Mouse (Mus musculus) limb, embryonic 10.5 days (tissue): ENCODE measurements around the gene Cryba1. TPM values are rescaled to one million over a fixed set of nuclear protein-coding genes. Genes with fewer than 3 reads are reported as not detected.

Experiments used
- DNase-seq: peaks from one replicate; pipeline ENCODE4 v3.0.0-alpha.2; 2017; ENCODE audit warnings: low spot score
- H3K27ac ChIP-seq: fragments of 300-500 bp; sonication (generic); 2 replicates; pipeline ENCODE4 v1.5.1; 2016; ENCODE audit warnings: mild to moderate bottlenecking
- H3K27me3 ChIP-seq: fragments of 300-500 bp; sonication (generic); 2 replicates; pipeline ENCODE4 v1.6.1; 2016; ENCODE audit warnings: low read depth, mild to moderate bottlenecking; ENCODE audit not compliant: poor library complexity, severe bottlenecking
- H3K36me3 ChIP-seq: fragments of 300-500 bp; sonication (generic); 2 replicates; pipeline ENCODE4 v1.6.1; 2016; ENCODE audit warnings: mild to moderate bottlenecking, moderate library complexity
- H3K4me1 ChIP-seq: fragments of 300-500 bp; sonication (generic); 2 replicates; pipeline ENCODE4 v1.6.1; 2016
- H3K4me3 ChIP-seq: fragments of 300-500 bp; sonication (generic); 2 replicates; pipeline ENCODE4 v1.5.1; 2016; ENCODE audit warnings: mild to moderate bottlenecking, moderate library complexity
- H3K9me3 ChIP-seq: fragments of 300-500 bp; sonication (generic); replicated peaks from 2 replicates; pipeline ENCODE4 v1.6.1; 2016; ENCODE audit warnings: mild to moderate bottlenecking
- WGBS: fragments of 180-500 bp; shearing (Covaris S2); methylation state at CpG from one replicate; pipeline ENCODE4 v1.1.7; 2016; 5-methylcytosine and 5-hydroxymethylcytosine counted together
- polyA plus RNA-seq: library from polyadenylated mRNA; unstranded; fragments of >200 nt; fragmentation: Nextera tagmentation; extraction: Ambion mirVana; gene quantifications from 2 replicates; pipeline ENCODE4 v1.2.1, GENCODE M21; 2016

The Cryba1 gene
- polyA plus RNA-seq, 1 experiment from 2014 or later, result not detected

DNA sequence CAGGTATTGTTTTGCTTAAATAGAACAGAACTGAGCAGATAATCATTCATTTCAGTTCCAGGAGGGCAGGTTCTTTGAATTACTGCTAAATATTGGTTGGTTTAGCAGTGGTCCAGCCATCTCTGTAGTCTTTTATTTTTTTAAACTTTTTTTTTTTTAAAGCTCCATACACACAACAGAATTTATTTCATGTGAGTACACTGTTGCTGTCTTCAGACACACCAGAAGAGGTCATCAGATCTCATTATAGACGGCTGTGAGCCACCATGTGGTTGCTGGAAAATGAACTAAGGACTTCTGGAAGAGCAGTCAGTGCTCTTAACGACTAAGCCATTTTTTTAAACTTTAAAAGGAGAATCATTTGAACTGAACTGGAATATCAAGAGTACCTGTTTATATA lies 27.9 kb downstream of the Cryba1 start:
- Histone ChIP-seq H3K27me3 (no peaks in the 10 kb centered on the region), H3K9me3 (no peaks in the 10 kb centered on the region), H3K27ac (no peak overlapping the region), H3K4me1 (no peaks in the 10 kb centered on the region), H3K36me3 (peaks cover 97% of the 10 kb centered on the region), H3K4me3 (no peak overlapping the region)
- 85% methylated on average over 2 of the region's 2 CpGs for WGBS
- DNase-seq, result no peak

- H3K36me3 ChIP-seq, result peaks cover 94% of the 10 kb centered on the region
- H3K4me3 ChIP-seq, result no peak overlapping the region
- no peaks in the 10 kb centered on the region for H3K9me3 ChIP-seq
- DNase-seq, result no peak
- WGBS, result 95% methylated on average over 3 of the region's 3 CpGs
- no peak overlapping the region for H3K27ac ChIP-seq
- H3K4me1 ChIP-seq, result peaks cover 7% of the 10 kb centered on the region
- H3K27me3 ChIP-seq, result no peaks in the 10 kb centered on the region
Observed at GRCm38 (mm10) chr11:77693026-77693425, 32.1 kb downstream of the Cryba1 start.

DNA sequence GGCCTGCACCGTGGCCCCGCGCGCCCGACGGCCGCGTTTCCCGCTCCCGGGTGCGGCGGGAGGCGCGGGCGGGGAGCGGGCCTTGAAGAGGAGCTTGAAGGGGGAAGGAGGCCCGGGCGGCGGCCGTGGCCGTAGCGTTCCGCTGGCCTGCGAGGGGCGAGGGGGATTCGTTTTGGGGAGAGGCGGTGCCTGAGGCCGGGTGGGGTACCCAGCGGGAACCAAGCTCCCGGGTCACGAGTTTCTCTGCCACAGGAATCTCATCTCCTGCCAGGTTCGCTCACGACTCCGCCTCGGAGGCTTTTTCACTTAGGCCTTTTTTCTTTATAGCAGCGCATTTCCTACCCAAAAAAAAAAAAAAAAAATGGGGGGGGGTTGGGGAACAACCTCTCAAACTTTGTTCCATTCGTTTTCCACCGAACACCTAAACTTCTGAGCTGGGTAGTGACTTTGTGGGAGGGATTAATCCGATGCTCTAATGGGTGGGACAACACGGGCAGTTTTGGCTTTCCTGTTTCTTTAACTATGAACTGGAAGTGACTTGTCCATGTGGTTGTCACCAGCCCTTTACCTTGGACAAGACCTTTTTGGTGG lies 37.4 kb downstream of the Cryba1 start:
- Histone ChIP-seq H3K27me3 (no peaks in the 10 kb centered on the region), H3K27ac (peak overlapping the region; percentile 99), H3K4me1 (peaks cover 9% of the 10 kb centered on the region), H3K36me3 (peaks cover 42% of the 10 kb centered on the region), H3K4me3 (peak overlapping the region; percentile 97), H3K9me3 (no peaks in the 10 kb centered on the region)
- DNase-seq, result peak; percentile 72
- WGBS, result 0% methylated on average over 37 of the region's 40 CpGs

DNA sequence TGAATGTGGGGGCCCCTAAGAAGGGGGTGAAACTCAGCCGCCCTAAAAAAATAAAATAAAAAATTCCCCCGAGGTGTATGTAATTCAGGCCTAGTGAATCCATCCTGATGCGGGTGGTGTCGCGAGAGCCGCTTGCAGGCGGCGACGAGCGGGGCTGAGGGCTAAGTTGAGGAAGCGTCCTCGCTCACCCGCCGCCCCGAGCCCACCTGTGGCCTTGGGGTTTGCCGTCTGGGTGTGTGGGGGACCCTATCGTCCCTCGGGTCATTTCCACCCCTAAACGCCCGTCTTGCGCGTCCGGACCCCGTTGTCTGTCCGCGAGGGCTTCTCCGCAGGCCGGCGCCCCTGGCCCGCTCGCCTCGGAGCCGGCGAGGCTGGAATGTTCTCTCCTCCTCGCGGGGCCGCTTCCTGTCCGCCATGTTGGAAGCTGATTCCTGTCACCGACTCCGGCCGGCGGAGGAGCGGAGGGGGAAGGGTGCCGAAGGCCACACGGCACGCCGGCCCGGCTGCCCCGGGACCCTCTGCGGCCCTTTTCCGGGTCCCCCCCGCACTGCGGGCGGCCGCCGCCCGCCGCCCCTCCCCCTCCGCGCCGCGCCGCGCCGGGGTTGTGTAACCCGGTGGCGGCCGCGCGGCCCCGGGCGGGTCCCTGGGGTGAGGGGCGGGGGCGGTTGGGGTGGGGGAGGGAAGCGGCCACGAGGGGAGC lies 38.1 kb downstream of the Cryba1 start:
- Histone ChIP-seq H3K9me3 (no peaks in the 10 kb centered on the region), H3K4me1 (peaks cover 9% of the 10 kb centered on the region), H3K36me3 (peaks cover 35% of the 10 kb centered on the region), H3K4me3 (peak overlapping the region; percentile 97), H3K27ac (peak overlapping the region; percentile 99), H3K27me3 (no peaks in the 10 kb centered on the region)
- WGBS, result under 1% methylated on average over 67 of the region's 76 CpGs
- DNase-seq, result peak; percentile 84

DNA sequence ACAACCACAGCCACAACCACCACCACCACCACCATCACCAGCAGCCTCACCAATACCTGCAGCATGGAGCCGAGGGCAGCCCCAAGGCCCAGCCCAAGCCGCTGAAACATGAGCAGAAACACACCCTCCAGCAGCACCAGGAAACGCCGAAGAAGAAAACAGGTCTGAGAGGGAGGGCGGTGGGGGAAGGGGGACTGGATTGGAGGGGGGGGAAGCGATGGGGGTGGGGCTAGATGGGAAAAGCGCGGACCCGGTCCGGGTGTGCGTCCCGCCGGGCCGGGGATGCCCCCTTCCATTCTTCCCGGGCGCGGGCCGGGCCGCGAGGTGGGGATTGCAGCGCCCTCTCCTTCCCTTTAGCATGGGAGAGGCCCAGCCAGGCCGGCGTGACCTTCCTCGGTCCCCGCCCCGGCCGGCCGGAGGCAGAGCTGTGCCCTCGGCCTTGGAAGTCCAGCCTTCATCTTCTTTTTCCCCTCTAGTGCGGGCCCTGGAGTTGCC lies 38.7 kb downstream of the Cryba1 start:
- no peaks in the 10 kb centered on the region for H3K9me3 ChIP-seq
- peak; percentile 73 for DNase-seq
- peak overlapping the region; percentile 97 for H3K4me3 ChIP-seq
- no peaks in the 10 kb centered on the region for H3K27me3 ChIP-seq
- peaks cover 29% of the 10 kb centered on the region for H3K36me3 ChIP-seq
- WGBS, result 1% methylated on average over 30 of the region's 30 CpGs
- peaks cover 9% of the 10 kb centered on the region for H3K4me1 ChIP-seq
- peak overlapping the region; percentile 99 for H3K27ac ChIP-seq

- Histone ChIP-seq H3K27me3 (no peaks in the 10 kb centered on the region), H3K9me3 (no peaks in the 10 kb centered on the region), H3K4me3 (peak within 1 kb of the TSS; percentile 97), H3K4me1 (peaks cover 9% of the 10 kb centered on the region), H3K27ac (peak within 1 kb of the TSS; percentile 99), H3K36me3 (peaks cover 22% of the 10 kb centered on the region)
- under 1% methylated on average over 38 of the region's 38 CpGs for WGBS
- peak; percentile 97 for DNase-seq
Observed at GRCm38 (mm10) chr11:77685383-77686265, 39.5 kb downstream of the Cryba1 start, which contains the start of gene Nufip2. TSS of gene Nufip2 (plus strand) at chr11:77686155.

DNA sequence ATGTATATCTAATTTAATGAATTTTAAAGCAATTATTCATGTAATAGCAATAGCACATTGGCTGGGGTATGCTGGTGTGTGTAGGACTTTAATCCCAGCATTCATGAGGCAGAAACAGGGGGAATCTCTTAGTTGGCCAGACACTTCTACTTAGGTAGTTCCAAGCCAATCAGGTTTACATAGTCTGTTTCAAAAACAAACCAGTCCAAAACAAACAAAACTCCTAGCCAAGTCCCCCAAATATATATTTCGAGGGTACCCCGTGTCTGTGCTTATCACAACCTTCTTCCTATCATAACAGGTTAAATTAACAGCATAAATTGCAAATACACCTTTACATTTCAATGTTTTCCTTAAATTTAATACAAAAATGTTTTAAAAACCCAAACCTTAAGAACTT lies 40.2 kb downstream of the Cryba1 start:
- no peaks in the 10 kb centered on the region for H3K9me3 ChIP-seq
- no peak overlapping the region; the same call in 1 of the 2 replicates for H3K27ac ChIP-seq
- H3K36me3 ChIP-seq, result peaks cover 14% of the 10 kb centered on the region
- 72% methylated on average over 2 of the region's 2 CpGs for WGBS
- peak overlapping the region; percentile 97; the same call in 1 of the 2 replicates for H3K4me3 ChIP-seq
- H3K27me3 ChIP-seq, result no peaks in the 10 kb centered on the region
- peaks cover 9% of the 10 kb centered on the region for H3K4me1 ChIP-seq
- no peak for DNase-seq

DNA sequence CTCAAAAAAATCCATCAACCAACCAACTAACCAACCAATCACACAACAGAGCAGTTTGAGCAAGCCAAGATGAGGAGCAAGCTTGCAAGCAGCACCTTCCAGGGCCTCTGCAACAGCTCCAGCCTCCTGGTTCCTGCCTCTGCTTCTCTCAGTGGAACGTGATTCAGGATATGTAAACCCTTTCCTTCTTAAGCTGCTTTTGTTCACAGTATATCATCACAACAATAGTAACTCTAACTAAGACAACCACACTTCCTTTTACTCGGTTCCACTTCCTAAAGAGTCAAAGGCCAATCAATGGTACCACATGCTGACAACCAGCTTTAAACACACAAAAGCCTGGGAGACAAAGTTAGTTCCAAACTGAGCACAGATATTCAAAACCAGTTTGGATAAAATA lies 45.1 kb downstream of the Cryba1 start:
- WGBS, result 39% methylated on average over 2 of the region's 2 CpGs
- Histone ChIP-seq H3K36me3 (no peaks in the 10 kb centered on the region), H3K4me1 (no peaks in the 10 kb centered on the region), H3K27ac (no peak overlapping the region), H3K9me3 (no peaks in the 10 kb centered on the region), H3K4me3 (no peak overlapping the region), H3K27me3 (no peaks in the 10 kb centered on the region)
- no peak for DNase-seq

- Histone ChIP-seq H3K27ac (no peak overlapping the region), H3K9me3 (no peaks in the 10 kb centered on the region), H3K4me3 (no peak overlapping the region), H3K4me1 (no peaks in the 10 kb centered on the region), H3K27me3 (no peaks in the 10 kb centered on the region), H3K36me3 (no peaks in the 10 kb centered on the region)
- 62% methylated on average over 4 of the region's 4 CpGs for WGBS
- no peak for DNase-seq
Observed at GRCm38 (mm10) chr11:77673428-77673991, 51.6 kb downstream of the Cryba1 start.

DNA sequence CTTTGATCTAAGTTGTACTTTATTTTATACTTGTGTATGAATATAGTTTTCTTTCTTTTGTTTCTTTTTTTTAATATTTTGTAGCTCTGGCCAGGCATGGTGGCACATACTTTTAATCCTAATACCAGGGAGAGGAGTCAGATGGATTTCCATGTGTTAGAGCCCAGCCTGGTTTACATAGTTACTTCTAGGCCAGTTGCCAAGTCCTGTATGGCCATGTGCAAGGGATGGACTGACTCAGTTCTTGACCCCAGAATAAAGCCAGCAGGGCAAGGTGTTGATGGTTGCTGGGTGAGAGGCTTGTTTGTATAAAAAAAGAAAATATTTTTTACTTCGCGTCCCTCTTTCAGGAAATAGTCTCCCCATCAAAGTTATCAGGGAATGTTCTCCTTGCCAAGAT lies 52.3 kb downstream of the Cryba1 start:
- WGBS, result 98% methylated on average over 2 of the region's 2 CpGs
- Histone ChIP-seq H3K4me3 (no peak overlapping the region), H3K9me3 (no peaks in the 10 kb centered on the region), H3K27ac (no peak overlapping the region), H3K27me3 (no peaks in the 10 kb centered on the region), H3K36me3 (no peaks in the 10 kb centered on the region), H3K4me1 (no peaks in the 10 kb centered on the region)
- DNase-seq, result no peak
